Mouse (Mus musculus) liver, postnatal 0 days (tissue): Measurements from ENCODE around the gene Dact1.

Experiments
- CTCF ChIP-seq: sonication (generic); IDR thresholded peaks from 2 replicates; pipeline ENCODE4 v1.5.1; 2016; ENCODE audit warnings: antibody characterized with exemption, low read depth
- EP300 ChIP-seq: IDR thresholded peaks from 2 replicates; pipeline ENCODE4 v1.6.1; 2016; ENCODE audit warnings: antibody characterized with exemption, low read depth, mild to moderate bottlenecking

DNA sequence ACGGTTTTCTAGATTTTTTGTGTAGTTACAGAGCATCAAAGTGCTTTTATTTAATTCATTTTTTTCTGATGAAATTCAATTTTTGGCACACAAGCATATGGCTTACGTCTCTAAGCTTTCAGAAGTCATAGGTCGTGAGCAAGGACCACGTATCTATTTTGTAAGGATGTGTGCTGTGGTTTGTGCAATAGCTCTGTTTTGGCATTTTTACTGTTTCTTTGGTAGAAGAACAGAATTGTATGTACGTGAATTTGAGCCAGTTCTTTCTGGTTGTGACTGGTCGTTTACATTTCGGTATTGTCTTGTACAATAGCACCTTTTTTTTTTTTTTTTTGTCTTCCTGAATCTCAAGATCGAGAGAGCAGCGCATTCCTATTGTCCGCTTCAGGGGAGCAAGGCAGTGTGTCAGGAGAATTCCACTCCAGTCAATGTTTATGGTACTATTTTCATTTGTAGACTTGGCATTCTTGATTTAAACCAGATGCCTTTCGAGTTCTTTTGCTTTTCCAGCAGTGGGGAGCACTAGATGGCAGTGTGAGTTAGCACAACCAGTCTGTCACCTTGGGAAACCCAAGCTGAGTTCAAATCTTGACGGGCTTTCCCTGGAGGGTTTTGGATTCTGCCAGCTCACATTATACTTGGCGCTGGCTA, 1.7 kb downstream of the Dact1 start:
- peak; percentile 68 for TF ChIP-seq CTCF
- no peak for TF ChIP-seq EP300
